Comparison of ENCODE assay signal across 8 mouse cellular contexts in the genomic region with DNA sequence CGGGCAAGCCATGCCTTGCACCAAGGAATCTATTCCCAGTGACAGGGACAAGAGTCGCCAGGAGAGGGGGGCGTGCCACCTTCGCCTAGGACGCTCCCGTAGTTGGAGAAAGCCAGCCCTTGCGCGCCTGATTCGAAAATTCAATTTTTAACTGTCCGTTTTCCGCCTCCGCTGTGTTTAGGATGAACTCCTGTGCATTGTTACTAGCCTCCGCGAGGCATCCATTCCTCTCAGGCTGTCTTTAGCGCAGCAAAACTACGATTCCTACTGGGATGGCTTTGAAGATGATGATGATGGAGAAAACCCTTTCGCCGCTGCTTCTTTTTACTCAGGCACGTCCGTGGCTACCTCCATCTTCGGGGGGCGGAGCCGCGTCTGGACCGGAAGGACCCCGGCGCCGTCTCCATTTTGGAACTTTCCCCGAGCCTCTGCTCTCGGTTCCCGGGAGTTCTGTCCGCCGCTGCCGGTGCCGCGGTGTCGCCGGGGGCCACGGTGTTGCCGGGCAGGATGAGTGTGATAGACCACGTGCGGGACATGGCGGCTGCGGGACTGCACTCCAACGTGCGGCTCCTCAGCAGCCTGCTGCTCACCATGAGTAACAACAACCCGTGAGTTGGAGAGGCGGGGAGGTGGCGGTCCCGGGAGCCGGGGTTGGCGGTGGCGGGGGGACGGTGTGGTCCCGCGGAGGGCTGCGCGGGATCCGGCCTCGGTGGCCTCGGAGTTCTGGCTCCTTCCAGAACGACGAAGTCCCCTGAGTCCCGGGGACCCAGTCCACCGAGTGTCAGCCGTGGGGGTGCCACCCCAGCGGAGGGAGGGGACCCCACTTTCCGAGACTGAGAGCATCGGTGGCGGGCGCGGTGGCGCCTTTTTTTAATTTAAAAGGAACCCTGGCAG. TPM values are rescaled to one million over a fixed set of nuclear protein-coding genes. Genes with fewer than 3 reads are reported as not detected.
DNase-seq lines count a peak whose midpoint lies in the region; ATAC-seq lines count a peak whose summit lies in the region.

No protein-coding gene starts in this region.

- peak overlapping the region; percentile 81 for H3K4me2 ChIP-seq in hindbrain, embryonic 15.5 days

- peak overlapping the region; percentile 93 for H3K4me3 ChIP-seq in hindbrain, embryonic 15.5 days

- no peaks in the 10 kb centered on the region for H3K27me3 ChIP-seq in hindbrain, embryonic 15.5 days

- no peaks in the 10 kb centered on the region for H3K9me3 ChIP-seq in hindbrain, embryonic 15.5 days

- H3K4me1 ChIP-seq in hindbrain, embryonic 15.5 days (replicated peaks), result peaks cover 15% of the 10 kb centered on the region

- under 1% methylated on average over 73 of the region's 73 CpGs for WGBS in hindbrain, embryonic 15.5 days

- H3K27ac ChIP-seq in hindbrain, embryonic 15.5 days (replicated peaks), result peak overlapping the region; percentile 97

- peak; percentile 91 for DNase-seq in R1 (ENCODE audit: low read depth, low spot score)
- DNase-seq in cerebellum, postnatal 25 days, result peak; percentile 91 to 92
- peak; percentile 91 for DNase-seq in frontal cortex, postnatal 36 days (ENCODE audit: low spot score in 2 of 2)
- DNase-seq in left cerebral cortex, adult 11 months (ENCODE audit: low spot score), result peak; percentile 73
- peak; percentile 90 to 93 for DNase-seq in lung, postnatal 4 days
- peak; percentile 79 for DNase-seq in retina, postnatal 7 days (ENCODE audit: low read depth, low spot score)
- DNase-seq in urinary bladder, adult 2 months (ENCODE audit: low spot score), result peak; percentile 84

- ATAC-seq in hindbrain, embryonic 15.5 days (ENCODE audit: low FRiP score, low read depth), result peak; percentile 94

- H3K9ac ChIP-seq in hindbrain, embryonic 15.5 days, result peak overlapping the region; percentile 84

- H3K36me3 ChIP-seq in hindbrain, embryonic 15.5 days, result no peaks in the 10 kb centered on the region

RNA-seq across cellular contexts. Expression of gene Anapc7, which starts 0.8 kb away (rescaled TPM):
- 46.0 and 47.7 TPM in 2 replicates for polyA plus RNA-seq in hindbrain, embryonic 15.5 days (2015; fragmentation: Nextera tagmentation; extraction: Ambion mirVana)
- 41.6 and 46.7 TPM in 2 replicates for polyA plus RNA-seq in urinary bladder, adult 2 months (2012; rRNA removed)

RNA-seq across cellular contexts. Expression of gene Arpc3, which starts 30.6 kb away (rescaled TPM):
- 139 and 142 TPM in 2 replicates for polyA plus RNA-seq in hindbrain, embryonic 15.5 days (2015; fragmentation: Nextera tagmentation; extraction: Ambion mirVana)
- polyA plus RNA-seq in urinary bladder, adult 2 months (2012; rRNA removed), result 295 and 362 TPM in 2 replicates

RNA-seq across cellular contexts. Expression of gene Fam216a, which starts 50.2 kb away (rescaled TPM):
- 146 and 153 TPM in 2 replicates for polyA plus RNA-seq in hindbrain, embryonic 15.5 days (2015; fragmentation: Nextera tagmentation; extraction: Ambion mirVana)
- polyA plus RNA-seq in urinary bladder, adult 2 months (2012; rRNA removed), result 26.4 and 33.0 TPM in 2 replicates

RNA-seq across cellular contexts. Expression of gene Gpn3, which starts 50.6 kb away (rescaled TPM):
- 39.5 and 45.7 TPM in 2 replicates for polyA plus RNA-seq in hindbrain, embryonic 15.5 days (2015; fragmentation: Nextera tagmentation; extraction: Ambion mirVana)
- polyA plus RNA-seq in urinary bladder, adult 2 months (2012; rRNA removed), result 32.2 and 40.1 TPM in 2 replicates

Comparison
In these comparisons a context has a peak if more than half of its experiments do, and no peak if none do; other contexts are left out.
1. Peak in every context shown above with its lines: DNase-seq, ATAC-seq, H3K4me3 ChIP-seq and H3K27ac ChIP-seq.